Mouse (Mus musculus) left cerebral cortex, adult 2 months (tissue): ENCODE measurements around the gene Cers6. TPM values are rescaled to one million over a fixed set of nuclear protein-coding genes. Genes with fewer than 3 reads are reported as not detected.

ENCODE experiments used
- DNase-seq, 2 experiments: peaks; one replicate each; pipeline ENCODE4 v3.0.0; 2021 to 2022; ENCODE audit warnings: low spot score in 2 of 2, mixed read lengths in 1 of 2; ENCODE audit errors: extremely low spot score in 1 of 2
- H3K27ac ChIP-seq: fragments of 200-600 bp; 2 replicates; pipeline ENCODE4 v1.8.1; 2022
- H3K4me3 ChIP-seq: fragments of 200-600 bp; 2 replicates; pipeline ENCODE4 v1.8.1; 2022
- CTCF ChIP-seq: fragments of 200-600 bp; IDR thresholded peaks from 2 replicates; pipeline ENCODE4 v1.8.1; 2022; ENCODE audit warnings: antibody characterized with exemption, mild to moderate bottlenecking, moderate library complexity
- intact Hi-C: fragments of 180-260 bp; cut with DNase I; formaldehyde crosslinking; loops from one replicate; pipeline ENCODE4 v1.15.1; 2025
- total RNA-seq, 2 experiments: library from RNA; stranded (reverse); gene quantifications; 2 replicates each; pipeline ENCODE4 v1.2.3; 2021

The Cers6 gene
- total RNA-seq, 2 experiments from 2014 or later, result 69.3 to 82.7 TPM

DNA sequence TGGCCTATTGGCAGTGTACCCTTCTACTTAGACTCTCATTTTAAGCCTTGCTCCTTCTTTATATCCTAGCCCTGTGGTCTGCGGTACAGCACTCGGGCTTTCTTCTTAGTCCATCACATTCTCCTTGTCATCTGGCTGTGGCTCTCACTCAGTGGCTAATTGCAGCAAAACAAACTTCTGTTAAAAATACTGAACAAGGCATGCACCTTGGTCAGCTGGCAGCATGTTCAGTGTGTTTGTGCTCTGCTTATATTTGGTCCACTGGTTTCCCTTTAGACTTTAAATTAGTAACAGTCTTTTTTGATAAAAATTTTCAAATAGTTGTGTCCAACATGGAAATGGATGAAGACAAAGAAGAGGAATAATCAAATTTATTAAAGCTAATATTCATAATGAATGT is 94.3 kb downstream of the Cers6 start:
- DNase-seq, result no peak
- TF ChIP-seq CTCF, result no peak
- intact Hi-C loops, result no loop called here
- Histone ChIP-seq H3K4me3 (no peak overlapping the region), H3K27ac (no peak overlapping the region)

DNA sequence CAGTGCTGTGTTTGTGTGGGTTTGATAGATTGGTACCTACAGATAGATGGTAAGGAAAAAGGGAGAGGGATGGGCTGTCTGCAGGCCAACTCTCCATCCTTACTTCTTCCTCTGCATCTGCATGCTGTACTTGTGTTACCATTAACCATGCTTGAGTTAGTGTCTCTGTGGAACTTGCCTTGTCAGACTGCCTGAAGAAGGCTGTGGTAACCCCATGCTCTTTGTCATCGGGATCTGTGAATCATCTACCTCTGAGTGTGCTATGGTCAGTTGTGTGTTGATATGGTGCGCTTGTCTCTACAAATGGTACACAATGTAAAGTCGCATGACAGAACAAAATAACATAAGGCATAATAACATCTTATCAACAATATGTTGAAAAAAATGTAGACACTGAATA is 94.9 kb downstream of the Cers6 start:
- intact Hi-C loops, result no loop called here
- H3K27ac ChIP-seq, result no peak overlapping the region
- no peak for TF ChIP-seq CTCF
- no peak for DNase-seq
- H3K4me3 ChIP-seq, result no peak overlapping the region

DNA sequence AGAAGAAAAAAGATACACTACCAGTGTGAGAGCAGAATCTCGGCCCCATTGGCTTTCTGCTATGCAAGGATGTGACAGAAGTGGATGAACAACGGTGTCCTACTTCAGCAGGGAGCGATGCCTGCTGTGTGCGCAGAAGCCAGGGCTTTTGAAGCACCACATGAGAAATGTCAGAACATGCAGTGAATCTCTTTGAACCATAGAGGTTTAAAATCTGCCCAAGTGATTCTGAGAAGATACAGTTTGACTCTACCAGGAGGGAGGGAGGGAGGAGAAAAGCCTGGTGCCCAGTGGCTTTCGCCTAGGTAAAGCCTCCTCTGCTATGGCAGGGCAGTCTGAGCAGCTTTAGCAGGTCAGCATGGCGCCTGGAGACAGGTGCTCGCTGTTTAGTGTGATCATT is 96.6 kb downstream of the Cers6 start:
- H3K27ac ChIP-seq, result peak overlapping the region; percentile 60

DNA sequence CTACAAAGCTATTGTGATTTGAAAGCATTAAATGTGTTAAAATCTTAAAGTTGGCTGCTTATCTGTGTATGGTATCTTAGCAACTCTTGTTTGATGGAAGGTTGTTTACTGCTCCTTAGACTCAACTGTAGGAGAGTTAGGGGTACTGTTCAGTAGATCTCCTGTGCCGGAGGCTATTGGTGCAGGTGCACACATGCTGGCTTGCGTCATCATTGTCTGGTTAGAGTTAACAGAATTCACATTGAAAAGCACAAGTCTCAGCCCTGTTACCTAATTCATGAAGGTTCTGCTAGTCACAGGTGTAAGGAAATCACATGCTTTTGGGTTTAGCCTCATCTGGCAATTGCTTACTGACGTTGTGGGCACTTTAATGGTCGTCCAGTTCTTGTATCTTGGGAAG is 98.3 kb downstream of the Cers6 start:
- intact Hi-C loops, result no loop called here
- no peak overlapping the region for H3K27ac ChIP-seq
- no peak for DNase-seq
- no peak overlapping the region for H3K4me3 ChIP-seq
- no peak for TF ChIP-seq CTCF

More for the DNA sequence above, 96.6 kb downstream of the Cers6 start:
- intact Hi-C loops, result no loop called here
- no peak for TF ChIP-seq CTCF
- no peak for DNase-seq
- no peak overlapping the region for H3K4me3 ChIP-seq

DNA sequence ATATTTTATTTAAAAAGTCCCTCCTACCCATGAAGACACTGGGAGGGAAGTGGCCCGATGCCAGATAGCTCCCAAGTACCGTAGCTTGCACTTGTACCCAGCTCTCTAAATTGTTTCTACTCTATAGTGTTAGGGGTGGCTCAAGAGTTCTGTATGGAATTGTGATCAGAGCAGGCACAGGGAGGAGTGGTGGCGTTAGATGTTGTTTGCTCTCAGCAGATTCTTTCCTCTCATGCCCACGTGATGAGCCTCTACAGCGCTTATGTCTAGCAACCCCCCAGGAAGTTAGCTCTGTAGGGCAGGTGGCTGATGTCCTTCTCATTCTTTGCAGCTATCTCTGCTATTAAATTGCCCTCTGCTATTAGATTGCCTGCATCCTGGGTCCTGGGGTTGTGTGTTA is 98.8 kb downstream of the Cers6 start:
- no peak overlapping the region for H3K27ac ChIP-seq
- intact Hi-C loops, result no loop called here
- H3K4me3 ChIP-seq, result no peak overlapping the region
- no peak for DNase-seq
- TF ChIP-seq CTCF, result no peak

DNA sequence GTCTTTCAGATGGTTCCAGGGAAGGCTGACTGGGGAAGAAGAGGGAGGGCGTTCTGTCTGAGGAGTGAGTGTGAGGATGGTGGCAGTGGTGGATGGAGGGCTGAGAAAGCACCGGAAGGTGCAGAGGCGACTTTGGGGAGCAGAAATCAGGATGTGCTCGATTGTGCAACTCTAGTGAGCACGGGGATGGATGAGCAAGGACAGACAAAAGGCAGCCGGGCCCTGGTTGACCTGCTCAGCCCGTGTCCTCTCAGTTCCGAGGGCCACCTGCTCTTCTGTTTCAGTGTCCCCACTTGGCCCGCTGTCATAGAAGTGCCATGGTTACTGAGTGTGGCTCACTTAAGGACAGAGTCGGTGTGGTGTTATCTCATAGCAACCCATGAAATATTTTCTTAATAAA is 99.4 kb downstream of the Cers6 start:
- TF ChIP-seq CTCF, result no peak
- no peak overlapping the region for H3K4me3 ChIP-seq
- intact Hi-C loops, result no loop called here
- DNase-seq, result no peak
- no peak overlapping the region for H3K27ac ChIP-seq

DNA sequence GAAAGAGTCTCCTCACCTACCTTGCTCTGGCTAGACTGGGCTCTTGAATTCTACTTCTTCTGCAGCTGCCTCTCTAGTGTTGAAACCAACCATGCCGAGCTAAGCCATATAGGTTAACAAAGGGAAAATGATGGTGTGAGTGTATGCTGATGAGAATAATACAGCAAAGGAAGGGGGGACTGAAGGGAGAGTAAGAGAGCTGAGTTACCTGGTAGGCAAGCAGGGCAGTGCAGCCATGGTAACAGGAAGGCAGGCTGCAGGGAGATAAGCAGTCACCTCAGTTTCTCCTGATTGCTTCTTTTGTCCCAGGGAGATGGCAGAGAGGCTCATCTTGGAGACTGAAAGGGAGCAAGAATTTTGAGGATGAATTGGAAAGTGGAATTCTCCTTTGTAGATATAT is 105.1 kb downstream of the Cers6 start:
- no peak overlapping the region for H3K27ac ChIP-seq
- H3K4me3 ChIP-seq, result no peak overlapping the region
- intact Hi-C loops, result no loop called here
- no peak for TF ChIP-seq CTCF
- no peak for DNase-seq

DNA sequence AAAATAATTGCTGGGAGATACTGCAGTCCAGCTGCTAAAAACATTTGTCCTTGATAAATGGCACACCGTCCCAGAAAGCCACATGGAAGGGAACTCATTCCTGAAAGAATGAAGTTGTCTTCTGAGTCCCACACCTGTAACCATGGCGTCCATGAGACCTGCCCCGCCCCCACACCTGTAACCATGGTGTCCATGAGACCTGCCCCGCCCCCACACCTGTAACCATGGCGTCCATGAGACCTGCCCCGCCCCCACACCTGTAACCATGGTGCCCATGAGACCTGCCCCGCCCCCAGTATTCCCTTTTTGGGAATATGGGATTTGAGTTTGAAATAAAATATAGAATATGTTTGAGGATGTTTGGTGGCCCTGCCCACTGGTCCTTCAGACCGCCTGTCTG is 106.8 kb downstream of the Cers6 start:
- intact Hi-C loops, result no loop called here
- TF ChIP-seq CTCF, result no peak
- Histone ChIP-seq H3K27ac (no peak overlapping the region), H3K4me3 (no peak overlapping the region)
- no peak for DNase-seq

DNA sequence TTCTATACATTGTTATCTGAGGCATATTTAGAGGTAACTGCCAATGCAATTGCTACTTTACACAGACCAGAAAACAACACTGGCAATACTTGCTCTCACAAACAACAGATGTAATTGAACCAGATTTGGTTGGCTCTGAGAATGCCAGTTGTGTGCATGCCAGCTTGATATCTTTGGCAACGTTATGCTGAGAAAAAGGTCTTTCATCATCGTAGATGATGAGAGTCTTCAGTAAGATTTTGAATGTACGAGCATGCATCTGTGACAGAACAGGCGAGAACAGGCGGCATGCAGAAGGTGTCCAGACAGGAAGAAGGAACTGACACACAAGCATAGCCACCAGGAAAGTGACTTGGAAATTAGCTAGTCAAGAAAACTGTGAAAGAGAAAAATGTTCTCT is 110.6 kb downstream of the Cers6 start:
- no peak for DNase-seq
- Histone ChIP-seq H3K4me3 (no peak overlapping the region), H3K27ac (peak overlapping the region; percentile 24)
- TF ChIP-seq CTCF, result no peak
- intact Hi-C loops, result no loop called here

DNA sequence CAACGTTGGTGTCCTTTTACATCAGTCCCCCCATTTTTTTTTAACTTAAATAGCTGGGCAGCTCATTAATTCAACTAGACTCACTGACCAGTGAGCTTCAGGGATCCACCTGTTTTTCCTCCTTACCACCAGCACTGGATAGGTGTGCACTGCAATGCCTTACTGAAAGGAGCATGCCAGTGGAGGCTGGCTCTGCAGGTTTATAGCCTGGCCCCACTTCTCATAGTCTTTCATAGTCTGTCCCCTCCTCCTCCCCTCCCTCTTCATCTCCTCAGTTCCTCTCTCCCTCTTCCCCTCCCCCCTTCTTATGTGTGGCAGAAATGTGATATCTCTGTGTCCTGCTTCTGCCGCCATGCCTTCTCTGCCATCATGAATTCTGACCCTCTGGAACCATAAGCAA is 112.5 kb downstream of the Cers6 start:
- DNase-seq, result no peak

DNA sequence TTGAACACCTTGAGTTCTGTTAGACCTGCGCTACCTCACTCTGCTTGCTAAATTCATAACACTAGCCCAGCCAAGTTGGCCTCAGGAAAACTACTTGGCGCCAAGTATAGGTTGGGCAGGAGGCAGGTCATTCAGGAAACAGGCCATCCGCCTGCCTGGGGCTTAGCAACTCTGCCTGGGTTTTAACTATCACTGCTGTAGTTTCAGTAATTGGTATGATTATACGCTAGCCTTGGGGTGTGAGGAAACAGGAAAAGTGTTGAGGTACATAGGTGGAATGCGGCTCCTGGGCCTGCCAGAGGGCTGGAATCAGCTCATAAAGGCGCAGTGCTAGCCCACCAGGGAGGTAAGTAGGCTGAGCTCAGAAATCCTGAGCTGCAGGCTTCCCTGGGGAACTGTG is 114.0 kb downstream of the Cers6 start:
- Histone ChIP-seq H3K4me3 (no peak overlapping the region), H3K27ac (no peak overlapping the region)
- intact Hi-C loops, result no loop called here
- TF ChIP-seq CTCF, result no peak
- no peak for DNase-seq

More for the DNA sequence above, 112.5 kb downstream of the Cers6 start:
- no peak overlapping the region for H3K4me3 ChIP-seq
- no peak overlapping the region for H3K27ac ChIP-seq
- intact Hi-C loops, result no loop called here
- TF ChIP-seq CTCF, result no peak

DNA sequence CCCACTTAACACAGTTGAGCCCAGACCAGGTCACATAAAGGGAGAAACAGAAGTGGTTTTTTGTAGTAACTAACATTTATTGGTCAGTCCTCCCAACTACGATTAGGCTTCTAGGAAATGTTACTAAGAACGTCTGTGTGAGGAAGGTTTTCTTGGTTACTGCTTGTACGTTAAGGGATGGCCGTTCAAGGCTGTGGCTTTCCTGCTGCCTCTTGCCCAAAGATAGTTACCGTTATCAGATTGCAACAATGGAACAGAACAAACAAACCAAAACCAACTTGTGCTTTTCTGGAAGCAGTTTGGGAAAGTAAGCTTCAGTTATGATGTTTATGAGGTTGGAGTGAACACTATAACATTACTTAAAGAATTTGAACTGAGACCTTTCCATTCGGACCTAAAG is 114.5 kb downstream of the Cers6 start:
- DNase-seq, result no peak
- Histone ChIP-seq H3K4me3 (no peak overlapping the region), H3K27ac (no peak overlapping the region)
- intact Hi-C loops, result no loop called here
- TF ChIP-seq CTCF, result no peak

DNA sequence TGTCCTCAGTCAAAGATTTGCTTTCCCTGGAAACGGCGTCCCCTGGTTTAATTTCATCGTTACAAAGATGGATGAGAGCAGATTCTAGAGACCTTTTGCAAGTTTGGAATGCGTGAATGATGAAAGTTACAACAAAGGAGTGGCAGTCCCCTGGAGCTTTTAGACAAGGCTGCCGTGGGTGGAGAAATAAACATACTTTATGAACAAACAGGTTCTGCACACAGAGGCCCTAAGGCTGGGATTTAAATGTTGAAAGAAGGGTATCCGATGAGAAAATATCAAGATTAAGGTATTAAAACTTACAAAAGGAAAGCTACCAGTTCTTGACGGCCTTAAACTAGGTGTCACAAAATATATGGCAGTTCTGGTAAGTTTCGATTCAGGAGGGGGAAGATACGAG is 117.0 kb downstream of the Cers6 start:
- Histone ChIP-seq H3K27ac (no peak overlapping the region), H3K4me3 (no peak overlapping the region)
- no peak for DNase-seq
- no peak for TF ChIP-seq CTCF
- intact Hi-C loops, result no loop called here
